8 mouse cellular contexts compared by ENCODE assay signal in genomic region chr12:111165831-111166591, GRCm38 (mm10). TPM values are rescaled to one million over a fixed set of nuclear protein-coding genes. Genes with fewer than 3 reads are reported as not detected.
DNase-seq lines count a peak whose midpoint lies in the region; ATAC-seq and TF ChIP-seq lines count a peak whose summit lies in the region.

TSS of gene Traf3 (plus strand) at chr12:111166370.

- peak; percentile 77; the same call in 1 of the 2 replicates for TF ChIP-seq POLR2A in bone marrow, adult 2 months (IDR thresholded peaks at IDR 0.05; ENCODE audit: borderline replicate concordance, control insufficient read depth, low read depth, low read length)

- peak within 1 kb of the TSS; percentile 97 for H3K27ac ChIP-seq in bone marrow, adult 2 months (ENCODE audit: control insufficient read depth, insufficient read depth, low read depth, low read length, poor library complexity)
- peak within 1 kb of the TSS; percentile 94 for H3K27ac ChIP-seq in forebrain, embryonic 10.5 days
- peak within 1 kb of the TSS; percentile 90 for H3K27ac ChIP-seq in lung, embryonic 14.5 days (ENCODE audit: low read depth)
- H3K27ac ChIP-seq in neural tube, embryonic 15.5 days (replicated peaks) = peak within 1 kb of the TSS; percentile 86

- DNase-seq in CD8-positive naive resting alpha-beta T cell, adult 2 months (ENCODE audit: low read depth in 2 of 2, low spot score in 2 of 2) = peak; percentile 57 to 59
- peak; percentile 71 for DNase-seq in forebrain, embryonic 10.5 days (ENCODE audit: extremely low spot score, low spot score)
- DNase-seq in heart, postnatal 14 days = peak; percentile 77 to 85
- DNase-seq in large intestine, adult 2 months (ENCODE audit: low read depth, low spot score) = no peak
- peak; percentile 85 for DNase-seq in lung, embryonic 14.5 days
- peak; percentile 80 for DNase-seq in testis, postnatal 10 days (ENCODE audit: low spot score)

- H3K9ac ChIP-seq in lung, embryonic 14.5 days = peak within 1 kb of the TSS; percentile 83
- peak within 1 kb of the TSS; percentile 76 for H3K9ac ChIP-seq in neural tube, embryonic 15.5 days (replicated peaks)

- ATAC-seq in lung, embryonic 14.5 days (ENCODE audit: insufficient read depth) = peak; percentile 57
- ATAC-seq in neural tube, embryonic 15.5 days (ENCODE audit: low FRiP score) = peak; percentile 16; the same call in 1 of the 2 replicates

- peak within 1 kb of the TSS; percentile 68 for H3K4me3 ChIP-seq in bone marrow, adult 2 months (replicated peaks; ENCODE audit: control insufficient read depth, low read depth, low read length)
- peak within 1 kb of the TSS; percentile 88 for H3K4me3 ChIP-seq in forebrain, embryonic 10.5 days
- H3K4me3 ChIP-seq in lung, embryonic 14.5 days (ENCODE audit: low read depth, low read length) = peak within 1 kb of the TSS; percentile 77
- peak within 1 kb of the TSS; percentile 82 for H3K4me3 ChIP-seq in neural tube, embryonic 15.5 days (replicated peaks)

- TF ChIP-seq CTCF in bone marrow, adult 2 months (IDR thresholded peaks at IDR 0.05; ENCODE audit: control insufficient read depth, insufficient read depth, low read length) = 0 out of 2 replicates have a peak, but pooled peaks have one; percentile 0
- no peak for TF ChIP-seq CTCF in lung, embryonic 14.5 days (IDR thresholded peaks at IDR 0.05; ENCODE audit: low read depth)

- WGBS in bone marrow, adult 2 months = 5% methylated on average over 84 of the region's 105 CpGs
- WGBS in forebrain, embryonic 10.5 days = 6% methylated on average over 87 of the region's 105 CpGs
- WGBS in large intestine, adult 2 months = 3% methylated on average over 99 of the region's 105 CpGs
- WGBS in lung, embryonic 14.5 days = 4% methylated on average over 73 of the region's 105 CpGs
- 6% methylated on average over 60 of the region's 105 CpGs for WGBS in neural tube, embryonic 15.5 days

- no peaks in the 10 kb centered on the region for H3K27me3 ChIP-seq in forebrain, embryonic 10.5 days (ENCODE audit: poor library complexity, severe bottlenecking)
- no peaks in the 10 kb centered on the region for H3K27me3 ChIP-seq in lung, embryonic 14.5 days (ENCODE audit: insufficient read depth, low read length)
- H3K27me3 ChIP-seq in neural tube, embryonic 15.5 days (replicated peaks) = no peaks in the 10 kb centered on the region

- no peaks in the 10 kb centered on the region for H3K9me3 ChIP-seq in forebrain, embryonic 10.5 days
- H3K9me3 ChIP-seq in lung, embryonic 14.5 days (ENCODE audit: low read depth, low read length) = no peaks in the 10 kb centered on the region
- no peaks in the 10 kb centered on the region for H3K9me3 ChIP-seq in neural tube, embryonic 15.5 days (replicated peaks)

- H3K4me2 ChIP-seq in lung, embryonic 14.5 days = peak within 1 kb of the TSS; percentile 68
- peak within 1 kb of the TSS; percentile 79 for H3K4me2 ChIP-seq in neural tube, embryonic 15.5 days

- H3K36me3 ChIP-seq in forebrain, embryonic 10.5 days (replicated peaks) = peaks cover 14% of the 10 kb centered on the region
- 0 out of 2 replicates have a peak, but pooled peaks cover 4% of the 10 kb centered on the region for H3K36me3 ChIP-seq in lung, embryonic 14.5 days (ENCODE audit: insufficient read depth)
- no peaks in the 10 kb centered on the region for H3K36me3 ChIP-seq in neural tube, embryonic 15.5 days

- intact Hi-C loops in heart, postnatal 14 days (cut with DNase I) = loop anchor here (5.0 kb wide), 1 partner anchor 79 kb away; no protein-coding TSS in a partner anchor

- H3K4me1 ChIP-seq in bone marrow, adult 2 months (ENCODE audit: control insufficient read depth, insufficient read depth, low read length) = peaks cover 9% of the 10 kb centered on the region
- peaks cover 69% of the 10 kb centered on the region for H3K4me1 ChIP-seq in forebrain, embryonic 10.5 days
- H3K4me1 ChIP-seq in lung, embryonic 14.5 days (ENCODE audit: insufficient read depth) = peaks cover 21% of the 10 kb centered on the region
- H3K4me1 ChIP-seq in neural tube, embryonic 15.5 days = peaks cover 64% of the 10 kb centered on the region

RNA-seq across cellular contexts. Expression of gene Traf3, which starts in this region (rescaled TPM):
- 2.4 and 9.2 TPM in 2 replicates for polyA plus RNA-seq in bone marrow, adult 2 months (2011; ENCODE audit: insufficient read depth, insufficient read length, low replicate concordance, missing spikeins)
- 13.1 and 16.9 TPM in 2 replicates for polyA plus RNA-seq in forebrain, embryonic 10.5 days (2016; fragmentation: Nextera tagmentation; extraction: Ambion mirVana)
- total RNA-seq in heart, postnatal 14 days (2021) = 10 to 100 TPM; 12.4 to 15.5 TPM
- polyA plus RNA-seq in large intestine, adult 2 months (2012; rRNA removed) = 11.5 and 15.3 TPM in 2 replicates
- polyA plus RNA-seq in lung, embryonic 14.5 days (2014; fragmentation: Nextera tagmentation; extraction: Ambion mirVana) = 10.7 and 11.7 TPM in 2 replicates
- 16.9 and 19.0 TPM in 2 replicates for polyA plus RNA-seq in neural tube, embryonic 15.5 days (2015; fragmentation: Nextera tagmentation; extraction: Ambion mirVana)
